Mouse (Mus musculus) brain, embryonic 18.5 days (tissue): Measurements from ENCODE around the gene Fv1.
"Not testable (repeated sequence)": the region's sequence is repeated elsewhere in the genome, so short reads cannot be mapped to it uniquely, and the experiment has no call there.

Experiments
- DNase-seq: peaks from one replicate; pipeline ENCODE4 v3.0.0-alpha.2; 2012; ENCODE audit warnings: low read depth, low spot score

Gene Fv1

GRCm38 (mm10) chr4:147868450-147869031 is at the start of gene Fv1, which contains the start of gene Miip:
Gene Fv1, plus strand, starts transcription at chr4:147868979.
Gene Miip, minus strand, starts transcription at chr4:147868816.
- peak; percentile 95 for DNase-seq

GRCm38 (mm10) chr4:147819659-147820058 is 49.1 kb upstream of the Fv1 start:
- DNase-seq: not testable (repeated sequence)

GRCm38 (mm10) chr4:147821414-147821813 is 47.4 kb upstream of the Fv1 start:
- DNase-seq: not testable (repeated sequence)

- no peak for DNase-seq
These were observed 44.4 kb upstream of the Fv1 start for GRCm38 (mm10) chr4:147824389-147824788.

- DNase-seq: not testable (repeated sequence)
These were observed 29.5 kb upstream of the Fv1 start for GRCm38 (mm10) chr4:147839282-147839681.

GRCm38 (mm10) chr4:147842871-147843270 is 25.9 kb upstream of the Fv1 start:
- DNase-seq: no peak

- DNase-seq: peak; percentile 87
These were observed 20.9 kb upstream of the Fv1 start, which contains the start of gene Zfp933 for GRCm38 (mm10) chr4:147847614-147848583. Gene Zfp933, minus strand, starts transcription at chr4:147848366.

- DNase-seq: no peak
These were observed 20.2 kb upstream of the Fv1 start for GRCm38 (mm10) chr4:147848584-147848991.

- DNase-seq: no peak
These were observed 18.0 kb upstream of the Fv1 start for GRCm38 (mm10) chr4:147850776-147851175.

- DNase-seq: no peak
These were observed 6.7 kb upstream of the Fv1 start for GRCm38 (mm10) chr4:147862051-147862450.

GRCm38 (mm10) chr4:147865651-147866050 is 3.1 kb upstream of the Fv1 start:
- no peak for DNase-seq

- DNase-seq: no peak
These were observed 2.7 kb upstream of the Fv1 start for GRCm38 (mm10) chr4:147866056-147866455.

GRCm38 (mm10) chr4:147866793-147867192 is 2.0 kb upstream of the Fv1 start:
- not testable (repeated sequence) for DNase-seq

GRCm38 (mm10) chr4:147867563-147868449 is 973 bp upstream of the Fv1 start:
- peak; percentile 10 for DNase-seq

GRCm38 (mm10) chr4:147869238-147869637 is 459 bp downstream of the Fv1 start:
- no peak for DNase-seq

- no peak for DNase-seq
These were observed 7.2 kb downstream of the Fv1 start for GRCm38 (mm10) chr4:147875852-147876575.

GRCm38 (mm10) chr4:147878537-147878936 is 9.8 kb downstream of the Fv1 start:
- DNase-seq: no peak

GRCm38 (mm10) chr4:147879456-147879855 is 10.7 kb downstream of the Fv1 start:
- DNase-seq: no peak

- no peak for DNase-seq
These were observed 11.1 kb downstream of the Fv1 start for GRCm38 (mm10) chr4:147879865-147880264.

GRCm38 (mm10) chr4:147881792-147882191 is 13.0 kb downstream of the Fv1 start:
- DNase-seq: no peak

- DNase-seq: no peak
These were observed 14.3 kb downstream of the Fv1 start for GRCm38 (mm10) chr4:147883041-147883440.
